Mouse (Mus musculus): ENCODE results near the gene Daxx.
"Not testable (repeated sequence)": the region's sequence is repeated elsewhere in the genome, so short reads cannot be mapped to it uniquely, and the experiment has no call there.

Daxx gene

DNA sequence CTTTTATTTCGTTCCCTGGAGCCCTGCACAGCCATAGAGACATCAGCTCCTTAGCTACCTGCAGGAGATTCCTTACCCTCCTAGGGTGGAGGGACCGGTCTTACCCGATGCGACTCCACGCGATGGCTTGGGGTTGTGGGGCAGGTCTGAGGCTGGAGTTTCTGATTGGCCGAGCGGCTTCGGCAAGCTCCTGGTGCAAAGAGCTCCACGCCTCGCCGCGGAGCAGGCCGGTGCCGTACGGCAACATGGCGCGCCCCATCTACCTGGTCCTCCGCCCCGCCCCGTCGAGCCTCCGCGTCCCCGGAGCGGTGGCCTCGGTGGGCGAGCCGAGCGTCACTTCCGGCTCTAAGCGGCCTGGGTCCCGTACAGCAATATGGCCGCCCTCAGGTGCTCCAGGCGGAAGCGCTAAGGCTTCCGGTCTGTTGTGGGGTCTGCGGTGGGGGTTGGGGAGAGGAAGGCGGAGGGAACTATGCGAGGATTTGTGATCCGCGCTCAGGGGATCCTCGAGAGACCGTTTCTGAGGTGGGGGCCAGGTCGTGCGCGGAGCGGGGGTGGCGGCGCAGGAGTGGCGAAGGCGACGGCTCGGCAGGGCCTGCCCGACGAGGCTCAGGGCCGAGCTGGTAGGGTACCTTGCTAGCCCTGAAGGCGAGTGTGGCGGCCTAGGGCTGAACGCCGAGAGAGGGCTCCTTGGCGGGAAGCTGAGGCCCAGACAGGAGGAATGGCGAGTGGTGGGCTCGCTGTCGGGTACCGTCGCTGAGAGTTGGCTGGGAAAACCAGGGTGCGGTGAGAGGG lies at the start of gene Daxx:
Daxx (plus strand) TSS at position 338 of the 792 bp plus-strand sequence.
- peak; percentile 94 for DNase-seq (ENCODE audit: low spot score)

DNA sequence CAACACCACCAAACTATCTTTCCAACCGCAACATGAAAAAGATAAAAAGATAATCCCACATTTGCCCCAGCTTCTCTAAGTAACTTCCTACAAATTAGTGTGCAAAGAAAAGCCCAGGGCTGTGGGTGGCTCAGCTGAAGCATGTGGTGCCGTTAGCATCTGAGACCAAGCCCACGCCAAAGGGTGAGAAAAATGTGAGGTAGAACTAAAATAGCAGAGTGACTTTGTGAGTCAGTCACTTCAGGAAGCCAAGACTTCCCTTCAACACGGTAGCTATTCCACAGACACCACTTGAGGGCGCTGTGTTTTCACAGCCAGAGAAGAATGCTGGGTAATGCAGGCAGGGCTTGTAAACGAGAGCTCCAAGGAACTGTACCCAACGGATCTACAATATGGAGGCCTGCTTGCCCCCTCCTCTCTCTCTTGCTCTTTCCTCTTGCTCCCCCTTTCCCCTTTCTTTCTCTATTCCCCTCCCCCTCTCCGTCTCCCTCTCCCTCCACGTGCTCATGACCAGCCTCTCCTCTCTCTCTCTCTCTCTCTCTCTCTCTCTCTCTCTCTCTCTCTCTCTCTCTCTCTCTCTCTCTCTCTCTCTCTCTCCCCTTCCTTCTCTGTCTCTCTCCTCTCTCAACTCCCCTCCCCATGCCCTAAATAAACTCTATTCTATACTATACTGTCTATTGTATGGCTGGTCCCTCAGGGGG lies 43.7 kb upstream of the Daxx start:
- peak; percentile 81 for DNase-seq (ENCODE audit: low spot score)

DNA sequence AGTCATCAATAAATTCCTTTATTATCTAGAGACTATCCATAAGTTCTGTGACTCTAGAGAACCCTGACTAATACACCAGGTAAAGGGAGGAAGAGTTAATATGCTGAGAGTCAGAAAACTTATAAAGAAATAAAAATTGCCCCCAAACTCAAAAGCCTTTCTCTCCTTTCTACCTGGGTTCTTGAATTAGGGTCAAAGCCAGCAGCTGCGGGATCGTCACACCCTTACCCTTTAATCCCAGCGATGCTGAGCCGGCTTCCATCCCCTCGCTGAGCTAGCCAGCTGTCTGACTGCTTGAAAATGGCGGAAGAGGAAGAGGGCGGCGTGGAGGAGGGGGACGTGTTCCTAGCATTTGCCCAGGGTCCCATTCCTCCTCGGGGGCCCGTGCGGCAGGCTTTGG lies 35.7 kb upstream of the Daxx start, which contains the start of gene Gm7029:
Gm7029 (plus strand) TSS at position 301 of the 400 bp plus-strand sequence.
- DNase-seq (ENCODE audit: low spot score) = not testable (repeated sequence)

DNA sequence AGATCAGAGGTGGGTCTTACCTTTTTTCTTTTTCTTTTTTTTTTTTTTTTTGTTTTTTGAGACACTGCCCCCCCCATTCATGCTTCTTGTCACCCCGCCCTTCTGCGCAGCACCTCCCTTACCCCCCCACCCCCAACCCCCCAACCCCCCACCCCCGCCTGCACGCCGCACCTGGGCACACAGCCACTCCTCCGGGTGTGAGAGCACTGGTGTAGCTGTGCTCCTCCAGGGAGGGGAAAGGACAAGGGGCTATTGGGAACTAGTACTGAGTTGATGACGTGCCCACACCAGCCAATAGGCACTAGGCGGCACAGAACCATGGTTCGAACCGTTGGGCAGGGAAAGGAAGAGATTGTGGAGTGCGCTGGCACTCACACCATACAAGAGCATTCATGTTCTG lies 34.8 kb upstream of the Daxx start:
- DNase-seq (ENCODE audit: low spot score) = no peak

DNA sequence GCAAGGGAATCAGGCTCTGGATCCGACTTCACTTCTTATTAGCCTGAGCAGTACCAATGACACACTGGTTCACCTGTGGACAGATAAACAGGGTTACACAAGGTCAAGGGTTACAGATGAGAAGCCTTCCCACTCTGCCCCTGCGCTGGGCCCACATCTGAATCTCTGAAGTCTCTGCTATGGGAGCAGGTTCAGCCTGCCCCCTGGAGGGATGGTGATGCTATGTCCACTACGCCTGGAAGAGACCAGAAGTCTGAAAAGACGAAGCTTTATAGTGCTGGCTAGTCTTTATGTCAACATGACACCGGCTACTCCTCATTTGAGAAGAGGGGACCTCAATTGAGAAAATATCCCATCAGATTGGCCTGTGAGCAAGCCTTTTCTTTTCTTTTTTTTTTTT lies 33.4 kb upstream of the Daxx start:
- not testable (repeated sequence) for DNase-seq (ENCODE audit: low spot score)

DNA sequence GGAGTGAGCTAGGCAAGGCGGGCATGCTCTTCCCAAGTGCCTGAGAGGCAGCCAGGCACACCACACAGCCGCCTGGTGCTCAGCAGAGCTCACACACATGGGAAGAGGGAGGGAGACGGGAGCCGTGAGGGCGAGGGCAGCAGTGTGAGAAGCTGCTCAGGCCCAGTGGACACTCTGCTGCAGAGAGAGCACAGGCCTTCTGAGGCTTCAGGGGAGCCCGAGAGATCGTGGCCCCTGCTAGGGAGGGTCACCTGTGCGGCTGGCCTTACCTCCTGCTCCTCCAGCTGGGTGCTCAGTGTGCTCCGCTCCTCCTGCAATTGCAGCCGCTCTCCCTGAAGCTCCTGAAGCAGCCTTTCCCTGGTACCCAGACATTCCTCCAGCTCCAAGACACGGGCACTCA lies 24.9 kb upstream of the Daxx start:
- not testable (repeated sequence) for DNase-seq (ENCODE audit: low spot score)

DNA sequence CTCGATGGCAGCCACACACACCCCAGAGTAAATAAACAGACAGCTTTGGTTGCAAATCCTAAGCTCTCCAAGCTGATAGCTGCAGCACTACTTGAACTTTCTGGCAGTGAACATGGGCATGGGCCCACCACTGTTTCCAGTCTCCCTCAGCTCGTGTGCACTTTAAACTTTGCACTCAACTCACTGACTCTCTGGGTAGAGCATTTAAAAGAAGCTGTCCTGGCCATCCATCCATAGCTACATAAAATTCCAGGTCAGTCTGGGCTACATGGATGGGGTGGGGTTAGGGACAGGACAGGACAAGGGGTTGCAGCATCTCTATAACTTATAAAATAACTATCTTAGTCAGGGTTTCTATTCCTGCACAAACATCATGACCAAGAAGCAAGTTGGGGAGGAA lies 21.4 kb upstream of the Daxx start:
- DNase-seq (ENCODE audit: low spot score) = not testable (repeated sequence)

DNA sequence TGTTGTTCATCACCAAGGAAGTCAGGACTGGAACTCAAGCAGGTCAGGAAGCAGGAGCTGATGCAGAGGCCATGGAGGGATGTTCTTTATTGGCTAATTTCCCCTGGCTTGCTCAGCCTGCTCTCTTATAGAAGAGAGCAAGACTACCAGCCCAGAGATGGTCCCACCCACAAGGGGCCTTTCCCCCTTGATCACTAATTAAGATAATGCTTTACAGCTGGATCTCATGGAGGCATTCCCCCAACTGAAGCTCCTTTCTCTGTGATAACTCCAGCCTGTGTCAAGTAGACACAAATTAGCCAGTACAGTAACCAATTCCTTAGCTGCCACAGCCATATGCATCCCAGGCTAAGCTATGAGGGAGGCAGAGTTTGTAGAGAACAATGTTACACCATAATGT lies 21.0 kb upstream of the Daxx start:
- not testable (repeated sequence) for DNase-seq (ENCODE audit: low spot score)

DNA sequence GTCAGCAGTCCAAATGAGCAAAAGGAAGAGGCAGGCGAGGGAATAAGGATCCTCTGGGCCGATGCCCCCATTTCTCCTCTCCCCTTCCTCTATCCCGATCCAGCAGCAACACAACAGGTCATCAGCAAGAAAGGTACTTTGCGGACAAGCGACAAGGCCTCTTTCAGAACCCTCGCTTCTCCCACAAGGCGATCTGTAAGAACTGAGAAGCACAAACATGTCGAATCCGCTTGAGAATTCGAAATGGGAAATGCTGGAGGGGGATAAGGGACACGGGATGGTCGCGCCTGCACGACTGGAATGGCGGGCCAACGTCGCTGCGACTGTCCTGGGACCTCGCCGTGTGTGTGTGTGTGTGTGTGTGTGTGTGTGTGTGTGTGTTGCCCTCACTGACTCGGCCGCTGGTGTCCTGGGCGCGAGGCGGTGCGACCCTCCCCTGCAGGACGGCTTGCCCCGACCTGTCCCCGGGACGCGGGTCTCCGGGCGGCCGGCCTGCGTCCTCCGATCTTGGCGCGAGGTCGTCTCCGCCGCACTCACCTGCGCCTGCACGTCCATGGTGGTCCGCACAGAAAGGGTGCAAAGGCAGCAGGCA lies 19.2 kb upstream of the Daxx start:
- not testable (repeated sequence) for DNase-seq (ENCODE audit: low spot score)

DNA sequence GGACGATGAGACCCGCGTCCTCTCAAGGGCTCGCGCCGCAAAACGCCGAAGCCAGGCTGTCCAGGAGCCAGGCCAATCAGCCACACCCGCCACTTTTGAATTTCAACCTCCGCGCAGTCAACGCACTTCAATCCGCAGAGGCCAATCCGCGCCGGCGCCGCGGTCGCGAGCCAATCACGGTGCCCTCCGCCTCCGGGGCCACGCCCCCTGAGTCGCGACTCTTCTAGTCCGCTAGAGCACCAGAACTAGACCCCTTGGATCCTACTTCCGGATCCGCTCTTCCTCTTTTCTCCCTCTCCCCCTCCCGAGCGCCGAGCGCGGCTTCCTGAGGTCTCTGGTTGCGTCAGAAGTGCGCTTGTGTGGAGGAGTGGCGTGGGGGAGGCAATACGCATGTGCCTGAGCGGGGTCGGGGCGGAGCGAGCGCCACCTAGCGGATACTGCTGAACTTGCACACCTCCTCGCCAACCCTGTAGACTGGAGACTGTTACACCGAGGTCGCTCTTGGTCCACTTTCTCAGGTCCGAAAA lies 18.6 kb upstream of the Daxx start, which contains the start of gene Kifc1:
Kifc1 (minus strand) TSS at position 129 of the 527 bp plus-strand sequence.
- peak; percentile 99 for DNase-seq (ENCODE audit: low spot score)

DNA sequence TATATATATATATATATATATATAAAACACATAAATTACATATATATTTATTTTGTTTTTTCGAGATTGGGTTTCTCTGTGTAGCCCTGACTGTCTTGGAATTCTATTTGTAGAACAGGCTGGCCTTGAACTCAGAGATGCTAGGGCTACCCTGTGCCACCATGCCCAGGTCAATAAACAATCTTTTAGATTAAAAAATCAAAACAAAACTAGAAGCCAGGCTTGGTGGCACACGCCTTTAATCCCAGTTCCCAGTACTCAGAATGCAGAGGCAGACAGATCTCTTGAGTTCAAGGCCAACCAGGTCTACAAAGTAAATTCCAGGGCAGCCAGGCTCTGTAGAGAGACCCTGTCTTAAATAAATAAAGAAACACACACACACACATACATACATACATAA lies 17.9 kb upstream of the Daxx start:
- no peak for DNase-seq (ENCODE audit: low spot score)

DNA sequence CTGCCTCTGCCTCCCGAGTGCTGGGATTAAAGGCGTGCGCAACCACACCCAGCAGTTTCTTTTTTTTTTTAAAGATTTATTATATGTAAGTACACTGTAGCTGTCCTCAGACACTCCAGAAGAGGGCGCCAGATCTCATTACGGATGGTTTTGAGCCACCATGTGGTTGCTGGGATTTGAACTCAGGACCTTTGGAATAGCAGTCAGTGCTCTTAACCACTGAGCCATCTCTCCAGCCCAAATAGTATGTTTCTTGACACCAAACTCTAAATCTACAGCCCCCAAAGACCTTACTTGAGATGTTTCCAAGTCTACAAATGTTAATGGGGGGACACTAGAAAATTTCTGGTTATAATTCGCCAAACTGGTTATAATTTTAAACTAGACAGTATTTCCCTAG lies 17.3 kb upstream of the Daxx start:
- DNase-seq (ENCODE audit: low spot score) = not testable (repeated sequence)

DNA sequence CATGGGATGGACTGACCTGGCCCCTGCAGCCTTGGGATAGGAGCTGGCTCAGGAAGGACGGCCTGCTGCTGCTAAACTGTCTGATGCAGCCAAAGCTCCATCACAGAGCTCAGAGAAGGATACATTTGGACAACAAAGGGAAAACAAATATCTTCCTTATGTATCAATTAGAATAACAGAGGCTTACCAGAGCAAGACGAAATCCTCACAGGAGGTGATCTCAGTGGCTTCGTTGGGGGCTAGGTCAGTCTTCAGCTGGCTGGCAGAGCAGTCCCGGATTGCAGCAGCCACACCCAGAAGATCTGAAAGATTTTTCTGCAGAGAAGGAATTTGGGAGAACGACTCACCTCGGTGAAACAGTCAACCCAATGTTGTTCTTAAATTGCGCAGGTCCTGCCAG lies 16.8 kb upstream of the Daxx start:
- no peak for DNase-seq (ENCODE audit: low spot score)

DNA sequence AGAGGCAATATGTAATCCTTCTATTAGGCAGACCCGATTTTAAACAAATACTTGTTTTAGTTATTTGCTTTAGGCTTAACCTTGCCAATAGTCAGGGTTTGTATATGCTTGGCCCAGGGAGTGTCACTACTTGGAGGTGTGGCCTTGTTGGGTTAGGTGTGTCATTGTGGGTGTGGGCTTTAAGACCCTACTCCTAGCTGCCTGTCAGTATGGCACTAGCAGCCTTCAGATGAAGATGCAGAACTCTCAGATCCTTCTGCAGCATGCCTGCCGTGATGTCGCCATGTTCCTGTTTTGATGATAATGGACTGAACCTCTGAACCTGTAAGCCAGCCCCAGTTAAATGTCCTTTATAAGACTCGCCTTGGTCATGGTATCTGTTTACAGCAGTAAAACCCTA lies 16.2 kb upstream of the Daxx start:
- DNase-seq (ENCODE audit: low spot score) = not testable (repeated sequence)

DNA sequence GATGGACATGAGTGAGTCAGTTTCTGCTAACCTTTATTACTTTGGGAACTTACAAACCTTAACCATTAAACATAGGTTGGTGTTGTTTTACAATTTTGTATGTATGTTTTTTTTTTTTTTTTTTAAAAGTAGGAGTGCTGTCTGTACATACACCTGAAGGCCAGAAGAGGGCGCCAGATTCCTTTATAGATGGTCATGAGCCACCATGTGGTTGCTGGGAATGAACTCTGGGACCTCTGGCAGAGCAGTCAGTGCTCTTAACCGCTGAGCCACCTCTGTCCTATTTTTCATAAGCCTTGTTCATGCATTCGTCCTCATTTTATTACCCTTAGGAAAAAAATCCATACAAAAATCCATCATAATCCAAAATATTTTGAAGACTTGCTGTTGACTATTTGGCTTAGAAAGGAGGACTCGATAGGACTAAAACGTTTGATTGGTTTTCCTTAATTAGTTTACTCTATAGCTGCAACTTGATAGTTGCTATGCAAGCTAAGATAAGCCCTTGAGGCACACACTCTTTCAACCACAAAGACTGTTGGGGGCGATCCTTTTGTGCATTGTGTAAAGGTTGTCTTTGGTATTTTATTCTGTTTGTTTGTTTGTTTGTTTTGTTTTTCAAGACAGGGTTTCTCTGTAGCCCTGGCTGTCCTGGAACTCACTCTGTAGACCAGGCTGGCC lies 12.0 kb upstream of the Daxx start:
- DNase-seq (ENCODE audit: low spot score) = peak; percentile 83

DNA sequence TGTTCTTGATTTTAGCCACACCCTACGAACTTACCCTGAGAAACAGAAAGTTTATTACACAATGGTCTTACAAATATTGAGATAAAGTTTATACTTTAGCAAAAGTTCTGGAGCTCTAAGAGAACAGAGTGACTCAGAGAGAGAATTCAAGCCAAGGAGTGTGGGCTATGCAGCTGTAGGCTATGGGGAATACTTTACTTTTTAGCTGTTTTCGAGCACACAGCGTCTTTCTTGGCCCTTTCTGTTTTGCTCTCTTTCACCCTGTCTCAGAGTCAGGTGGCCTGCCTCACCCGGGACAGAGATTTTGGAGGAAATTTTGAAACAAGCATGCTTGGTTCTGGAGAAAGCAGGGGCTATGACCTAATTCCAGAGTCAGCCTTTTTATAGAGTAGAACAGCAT lies 11.0 kb upstream of the Daxx start:
- not testable (repeated sequence) for DNase-seq (ENCODE audit: low spot score)

DNA sequence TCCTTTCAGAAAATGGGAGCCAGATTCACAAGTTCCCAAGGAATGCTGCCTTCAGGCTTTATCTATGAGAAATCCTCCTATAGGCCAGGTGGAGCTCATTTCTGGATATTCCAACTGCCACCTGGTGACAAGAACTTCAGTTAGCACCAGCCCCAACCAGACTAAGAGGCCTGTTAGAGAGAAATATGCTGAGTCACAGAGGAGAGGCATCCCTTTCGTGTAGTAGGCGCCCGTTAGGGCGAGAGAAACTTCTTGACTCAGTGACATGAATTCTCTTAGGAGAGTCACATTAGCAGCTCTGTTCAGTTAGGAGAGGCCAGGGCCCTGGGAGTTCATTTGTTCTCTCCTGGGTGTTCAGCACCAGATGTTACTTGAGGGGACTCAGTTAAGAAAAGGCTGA lies 9.6 kb upstream of the Daxx start:
- no peak for DNase-seq (ENCODE audit: low spot score)

DNA sequence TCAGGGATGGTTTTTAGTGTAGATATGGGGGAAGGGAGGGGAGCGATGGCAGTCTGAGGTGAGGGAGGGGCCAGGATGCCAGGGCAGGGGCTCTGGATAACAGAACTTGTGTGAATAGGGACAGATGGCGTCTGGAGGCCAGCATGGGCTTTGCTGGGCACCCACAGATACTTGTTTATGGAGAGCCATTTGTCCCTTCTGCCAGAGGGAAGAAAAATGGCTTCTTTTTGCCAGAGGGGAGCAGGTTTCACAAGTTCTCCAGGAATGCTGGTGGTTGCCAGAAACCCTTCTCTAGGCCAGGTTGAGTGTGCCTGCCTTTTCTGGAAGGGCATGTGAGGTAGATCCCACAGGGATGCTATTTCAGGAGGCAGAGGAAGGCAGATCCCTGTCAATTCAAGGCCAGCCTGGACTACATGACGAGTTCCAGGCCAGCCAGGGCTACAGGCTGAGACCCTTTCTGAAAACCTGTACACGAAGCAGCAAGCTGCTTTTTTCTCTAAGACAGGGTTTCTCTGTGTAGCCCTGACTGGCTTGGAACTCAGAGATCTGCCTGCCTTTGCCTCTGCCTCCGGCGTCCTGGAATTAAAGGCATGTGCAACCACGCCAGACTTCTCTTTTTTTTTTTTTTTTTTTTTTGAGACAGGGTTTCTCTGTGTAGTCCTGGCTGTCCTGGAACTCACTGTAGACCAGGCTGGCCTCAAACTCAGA lies 8.8 kb upstream of the Daxx start:
- DNase-seq (ENCODE audit: low spot score) = no peak

DNA sequence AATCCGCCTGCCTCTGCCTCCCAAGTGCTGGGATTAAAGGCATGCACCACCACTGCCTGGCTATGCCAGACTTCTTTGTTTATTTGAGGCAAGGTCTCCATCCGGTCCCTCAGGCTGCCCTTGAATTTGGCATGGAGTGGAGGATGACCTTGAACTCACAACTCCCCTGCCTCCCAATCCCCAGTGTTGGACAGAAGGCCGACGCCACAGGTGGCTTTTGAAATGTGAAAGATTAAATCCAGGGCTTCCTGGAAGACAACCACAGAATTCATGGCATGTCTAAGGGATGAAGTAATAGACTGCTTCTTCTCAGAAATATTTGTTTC lies 8.3 kb upstream of the Daxx start:
- no peak for DNase-seq (ENCODE audit: low spot score)

DNA sequence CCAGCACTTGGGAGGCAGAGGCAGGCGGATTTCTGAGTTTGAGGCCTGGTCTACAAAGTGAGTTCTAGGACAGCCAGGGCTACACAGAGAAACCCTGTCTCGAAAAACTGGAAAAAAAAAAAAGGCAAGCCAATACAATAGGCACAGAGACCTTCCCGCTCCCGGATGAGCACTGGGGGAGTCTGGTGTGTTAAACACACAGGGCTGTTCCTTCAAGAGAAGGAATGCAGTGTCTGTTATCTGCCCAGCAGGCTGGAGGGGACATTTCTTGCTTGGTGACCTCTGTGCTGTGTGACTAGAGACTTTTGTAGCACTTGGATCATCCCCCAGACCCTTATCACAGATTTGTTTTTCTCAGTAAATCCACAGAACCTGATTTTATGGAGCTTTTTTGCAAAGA lies 7.6 kb upstream of the Daxx start:
- no peak for DNase-seq (ENCODE audit: low spot score)

DNA sequence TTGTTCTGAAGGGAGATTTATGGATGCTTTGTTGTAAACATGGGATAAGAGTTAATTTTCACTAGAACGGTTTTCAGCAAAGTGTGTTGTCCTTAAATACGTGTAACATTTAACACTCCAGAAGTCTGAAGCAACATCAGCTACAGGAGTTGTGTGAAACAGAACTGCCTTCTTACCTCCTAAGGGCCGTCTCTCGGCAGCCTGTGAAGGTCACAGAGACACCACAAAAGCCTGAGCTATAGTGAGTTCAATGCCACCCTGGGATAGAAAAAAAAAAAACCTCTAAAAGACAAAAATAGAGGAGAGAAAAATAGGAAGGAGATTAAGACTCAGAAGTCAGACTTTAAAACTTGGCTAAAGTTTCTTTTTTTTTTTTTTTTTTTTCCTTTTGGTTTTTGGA lies 7.1 kb upstream of the Daxx start:
- no peak for DNase-seq (ENCODE audit: low spot score)

DNA sequence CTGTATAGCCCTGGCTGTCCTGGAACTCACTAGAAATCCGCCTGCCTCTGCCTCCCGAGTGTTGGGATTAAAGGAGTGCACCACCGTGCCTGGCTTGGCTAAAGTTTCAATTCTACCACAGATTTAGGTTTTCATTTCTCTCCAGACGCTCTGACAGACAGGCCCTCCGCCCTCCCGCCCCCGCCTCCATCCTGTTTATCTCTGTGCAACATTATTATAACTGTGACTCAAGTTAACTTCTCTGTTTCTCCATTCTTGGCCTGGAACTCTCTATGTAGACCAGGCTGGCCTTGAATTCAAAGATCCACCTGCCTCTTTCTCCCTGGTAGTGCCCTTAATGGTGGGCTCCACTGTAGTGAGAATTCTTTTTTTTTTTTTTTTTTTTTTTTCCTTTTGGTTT lies 6.7 kb upstream of the Daxx start:
- DNase-seq (ENCODE audit: low spot score) = peak; percentile 35

Data from c-Kit-positive CD71-positive TER-119-positive erythroid progenitor cells, embryonic 14.5 days (primary cell).